Mouse (Mus musculus) embryonic fibroblast, embryonic 13.5 days (primary cell): ENCODE measurements at regions not wholly inside any gene's neighbourhood (a gene's known extent, or its start where the extent isn't known, plus 50 kb on each side); places are given as distances from the start of the nearest gene placed in this dataset.

Experiments
- CTCF ChIP-seq: IDR thresholded peaks from 2 replicates; pipeline ENCODE4 v1.5.1; 2011; ENCODE audit warnings: mild to moderate bottlenecking, control low read depth, low read length, moderate library complexity, borderline replicate concordance; ENCODE audit not compliant: insufficient read depth
- POLR2A ChIP-seq: IDR thresholded peaks from 2 replicates; pipeline ENCODE4 v1.6.1; 2011; ENCODE audit warnings: low read depth, mild to moderate bottlenecking, control low read depth, low read length, moderate library complexity

GRCm38 (mm10) chr19:14742361-14742760 is 144.5 kb upstream of the Tle4 start:
- TF ChIP-seq CTCF: no peak
- TF ChIP-seq POLR2A: no peak
